13 mouse cellular contexts compared by ENCODE assay signal in genomic region chr4:128709061-128709780, GRCm38 (mm10). TPM values are rescaled to one million over a fixed set of nuclear protein-coding genes. Genes with fewer than 3 reads are reported as not detected.
A peak's percentile ranks its signal among the peaks of the same experiment; 100 is the strongest.
DNase-seq lines count a peak whose midpoint lies in the region; ATAC-seq and TF ChIP-seq lines count a peak whose summit lies in the region.
"Had no signal": no experiment of that assay in that cellular context is flagged by ENCODE, and none has a peak within 500 bp of the region (broad histone marks: within the 10 kb centered on the region; RNA-seq: fewer than 3 reads in every experiment).

No protein-coding gene starts in this region.

- no peak for TF ChIP-seq EP300 in stomach, postnatal 0 days (optimal IDR thresholded peaks at IDR 0.05)

- peaks cover 57% of the 10 kb centered on the region for H3K36me3 ChIP-seq in neural tube, embryonic 13.5 days
- no peaks in the 10 kb centered on the region for H3K36me3 ChIP-seq in liver, adult 2 months (ENCODE audit: control insufficient read depth, insufficient read depth, low read length)
- H3K36me3 ChIP-seq in stomach, postnatal 0 days (ENCODE audit: control insufficient read depth, insufficient read depth, low read length), result no peaks in the 10 kb centered on the region
- H3K36me3 ChIP-seq: heart, embryonic 15.5 days had no signal

- H3K4me3 ChIP-seq in neural tube, embryonic 13.5 days, result no peak overlapping the region
- no peak overlapping the region for H3K4me3 ChIP-seq in liver, adult 2 months (ENCODE audit: insufficient read depth, low read depth, low read length)
- no peak overlapping the region for H3K4me3 ChIP-seq in stomach, postnatal 0 days (ENCODE audit: low read depth, low read length)
- H3K4me3 ChIP-seq: heart, embryonic 15.5 days; limb, embryonic 12.5 days had no signal

- 0 out of 2 replicates have a peak overlapping the region, but pooled peaks have one; percentile 18 for H3K27ac ChIP-seq in neural tube, embryonic 13.5 days (replicated peaks)
- no peak overlapping the region for H3K27ac ChIP-seq in liver, adult 2 months (replicated peaks; ENCODE audit: insufficient read depth, low read depth, low read length)
- H3K27ac ChIP-seq in stomach, postnatal 0 days (replicated peaks), result 0 out of 2 replicates have a peak overlapping the region, but pooled peaks have one; percentile 18
- H3K27ac ChIP-seq: heart, embryonic 15.5 days; limb, embryonic 12.5 days; macrophage had no signal

- no peak for TF ChIP-seq POLR2A in liver, adult 2 months (IDR thresholded peaks at IDR 0.05; ENCODE audit: extremely low read depth, insufficient read depth, low read length)

- no peak for TF ChIP-seq CTCF in liver, adult 2 months (IDR thresholded peaks at IDR 0.05; ENCODE audit: low read depth, low read length)
- no peak for TF ChIP-seq CTCF in stomach, postnatal 0 days (IDR thresholded peaks at IDR 0.05; ENCODE audit: low read depth)

- no peak for ATAC-seq in neural tube, embryonic 13.5 days (ENCODE audit: low read depth)
- no peak for ATAC-seq in stomach, postnatal 0 days (ENCODE audit: low FRiP score, low TSS enrichment)

- DNase-seq in adrenal gland, adult 2 months, result peak; percentile 22
- no peak for DNase-seq in adrenal gland, postnatal 25 days
- no peak for DNase-seq in neural tube, embryonic 10.5 days (ENCODE audit: extremely low spot score, low spot score)
- DNase-seq in liver, adult 2 months (ENCODE audit: extremely low read depth, low read depth, low spot score), result peak; percentile 45
- DNase-seq in stomach, postnatal 0 days (ENCODE audit: low spot score), result no peak
- DNase-seq in adrenal gland, postnatal 14 days, result no peak
- no peak for DNase-seq in kidney, adult 11 months
- DNase-seq: gastrocnemius, postnatal 36 days; kidney, postnatal 10 days had no signal

- H3K79me2 ChIP-seq in liver, adult 2 months (ENCODE audit: control insufficient read depth, insufficient read depth, low read length), result no peaks in the 10 kb centered on the region

- 69% methylated on average over 15 of the region's 15 CpGs for WGBS in neural tube, embryonic 13.5 days
- 66% methylated on average over 15 of the region's 15 CpGs for WGBS in liver, adult 2 months
- 68% methylated on average over 15 of the region's 15 CpGs for WGBS in stomach, postnatal 0 days

- H3K27me3 ChIP-seq in neural tube, embryonic 13.5 days, result no peaks in the 10 kb centered on the region
- no peaks in the 10 kb centered on the region for H3K27me3 ChIP-seq in liver, adult 2 months (ENCODE audit: control insufficient read depth, insufficient read depth, low read length)
- H3K27me3 ChIP-seq in stomach, postnatal 0 days (ENCODE audit: control insufficient read depth, insufficient read depth, low read length), result no peaks in the 10 kb centered on the region
- H3K27me3 ChIP-seq: limb, embryonic 12.5 days had no signal

- H3K4me2 ChIP-seq in neural tube, embryonic 13.5 days, result no peak overlapping the region
- no peak overlapping the region for H3K4me2 ChIP-seq in stomach, postnatal 0 days (replicated peaks; ENCODE audit: low read depth)
- H3K4me2 ChIP-seq: heart, embryonic 15.5 days; limb, embryonic 12.5 days had no signal

- peaks cover 57% of the 10 kb centered on the region for H3K4me1 ChIP-seq in neural tube, embryonic 13.5 days (replicated peaks)
- H3K4me1 ChIP-seq in liver, adult 2 months (ENCODE audit: control insufficient read depth, insufficient read depth, low read length), result no peaks in the 10 kb centered on the region
- peaks cover 6% of the 10 kb centered on the region for H3K4me1 ChIP-seq in stomach, postnatal 0 days (replicated peaks; ENCODE audit: control insufficient read depth, insufficient read depth)

- H3K9me3 ChIP-seq in neural tube, embryonic 13.5 days, result no peaks in the 10 kb centered on the region
- H3K9me3 ChIP-seq in stomach, postnatal 0 days (ENCODE audit: control insufficient read depth, low read length), result no peaks in the 10 kb centered on the region
- H3K9me3 ChIP-seq: heart, embryonic 15.5 days; limb, embryonic 12.5 days had no signal

- peak overlapping the region; percentile 34; the same call in 1 of the 2 replicates for H3K9ac ChIP-seq in neural tube, embryonic 13.5 days
- H3K9ac ChIP-seq in liver, adult 2 months (ENCODE audit: low read depth, low read length), result no peak overlapping the region
- H3K9ac ChIP-seq in stomach, postnatal 0 days (ENCODE audit: low read length), result no peak overlapping the region
- H3K9ac ChIP-seq: heart, embryonic 15.5 days; limb, embryonic 12.5 days had no signal

RNA-seq across cellular contexts. Expression of gene A3galt2, which starts 45.9 kb away (rescaled TPM):
- under 1 TPM; 0.20 to 0.21 TPM for total RNA-seq in adrenal gland, adult 2 months (2021)
- polyA plus RNA-seq in adrenal gland, adult 2 months (2012; rRNA removed), result 0.51 and 0.60 TPM in 2 replicates
- total RNA-seq in adrenal gland, postnatal 25 days (2021), result 0.27 TPM in 1 of 2 replicates, not detected in the other
- 0.46 and 0.70 TPM in 2 replicates for polyA plus RNA-seq in neural tube, embryonic 13.5 days (2015; fragmentation: Nextera tagmentation; extraction: Ambion mirVana)
- under 0.01 and 0.07 TPM in 2 replicates for total RNA-seq in liver, adult 2 months (2014; rRNA removed)
- polyA plus RNA-seq in liver, adult 2 months (2012; rRNA removed), result 0.02 TPM in 1 of 2 replicates, not detected in the other
- 0.02 TPM in 1 of 2 replicates, not detected in the other for polyA plus RNA-seq in stomach, postnatal 0 days (2015; fragmentation: Nextera tagmentation; extraction: Ambion mirVana)
- total RNA-seq in adrenal gland, postnatal 14 days (2021), result 0.26 TPM in 2 replicates
- polyA plus RNA-seq: heart, embryonic 15.5 days; macrophage had no signal

RNA-seq across cellular contexts. Expression of gene Phc2, which starts 54.7 kb away (rescaled TPM):
- total RNA-seq in adrenal gland, adult 2 months (2021), result 10 to 100 TPM; 72.6 to 91.6 TPM
- 84.0 and 89.4 TPM in 2 replicates for polyA plus RNA-seq in adrenal gland, adult 2 months (2012; rRNA removed)
- total RNA-seq in adrenal gland, postnatal 25 days (2021), result 67.8 and 70.3 TPM in 2 replicates
- polyA plus RNA-seq in neural tube, embryonic 13.5 days (2015; fragmentation: Nextera tagmentation; extraction: Ambion mirVana), result 82.2 and 101 TPM in 2 replicates
- 7.7 and 12.6 TPM in 2 replicates for total RNA-seq in liver, adult 2 months (2014; rRNA removed)
- 28.7 and 32.3 TPM in 2 replicates for polyA plus RNA-seq in liver, adult 2 months (2012; rRNA removed)
- 27.1 and 31.1 TPM in 2 replicates for polyA plus RNA-seq in stomach, postnatal 0 days (2015; fragmentation: Nextera tagmentation; extraction: Ambion mirVana)
- total RNA-seq in adrenal gland, postnatal 14 days (2021), result 79.0 and 79.8 TPM in 2 replicates

Comparison
In these comparisons a context has a peak if more than half of its experiments do, and no peak if none do; other contexts are left out.
1. DNase-seq: peak in adrenal gland, adult 2 months (single experiment) and liver, adult 2 months (single experiment); none in adrenal gland, postnatal 25 days (single experiment), neural tube, embryonic 10.5 days (single experiment), stomach, postnatal 0 days (single experiment), adrenal gland, postnatal 14 days (single experiment) and kidney, adult 11 months (single experiment).